Comparison of ENCODE assay signal across 8 mouse cellular contexts in the genomic region with DNA sequence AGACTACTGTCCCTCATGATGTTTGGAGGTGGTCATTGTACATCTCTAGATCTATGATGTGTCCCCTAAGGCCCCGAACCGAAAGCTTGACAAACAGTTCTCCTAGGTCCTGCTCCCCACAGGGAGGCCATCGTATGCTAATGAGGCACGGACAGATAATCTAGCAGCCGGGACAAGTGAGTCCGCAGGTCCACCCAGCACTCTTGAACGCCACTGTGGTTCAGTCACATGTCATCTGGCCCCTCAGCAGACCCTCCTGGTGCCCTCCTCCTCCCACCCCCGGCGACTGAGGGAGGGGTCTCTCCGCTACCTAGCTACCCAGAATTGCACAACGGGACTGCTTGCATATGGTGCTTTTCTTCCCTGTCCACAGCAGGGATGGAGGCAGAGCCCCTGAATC. TPM values are rescaled to one million over a fixed set of nuclear protein-coding genes. Genes with fewer than 3 reads are reported as not detected.
A peak's percentile ranks its signal among the peaks of the same experiment; 100 is the strongest.
DNase-seq lines count a peak whose midpoint lies in the region; ATAC-seq and TF ChIP-seq lines count a peak whose summit lies in the region.

No protein-coding gene starts in this region.

- no peak overlapping the region for H3K27ac ChIP-seq in cortical plate, adult 2 months (ENCODE audit: insufficient read depth, low read length)
- H3K27ac ChIP-seq in limb, embryonic 13.5 days = no peak overlapping the region
- no peak overlapping the region for H3K27ac ChIP-seq in stomach, postnatal 0 days (replicated peaks)

- peaks cover 53% of the 10 kb centered on the region for H3K27me3 ChIP-seq in limb, embryonic 13.5 days
- H3K27me3 ChIP-seq in stomach, postnatal 0 days (ENCODE audit: control insufficient read depth, insufficient read depth, low read length) = peaks cover 7% of the 10 kb centered on the region

- WGBS in limb, embryonic 13.5 days = 9% methylated on average over 11 of the region's 11 CpGs
- WGBS in stomach, postnatal 0 days = 10% methylated on average over 11 of the region's 11 CpGs

- ATAC-seq in limb, embryonic 13.5 days (ENCODE audit: low FRiP score, low read depth) = no peak
- no peak for ATAC-seq in stomach, postnatal 0 days (ENCODE audit: low FRiP score, low TSS enrichment)
- ATAC-seq in erythroblast, adult 5-6 weeks (replicated peaks; ENCODE audit: low FRiP score, poor library complexity, severe bottlenecking) = no peak

- H3K4me1 ChIP-seq in cortical plate, adult 2 months (ENCODE audit: control insufficient read depth, insufficient read depth, low read length) = peaks cover 2% of the 10 kb centered on the region; the same call in 1 of the 2 replicates
- H3K4me1 ChIP-seq in limb, embryonic 13.5 days = peaks cover 17% of the 10 kb centered on the region
- H3K4me1 ChIP-seq in stomach, postnatal 0 days (replicated peaks; ENCODE audit: control insufficient read depth, insufficient read depth) = 0 out of 2 replicates have a peak, but pooled peaks cover 2% of the 10 kb centered on the region

- no peak for TF ChIP-seq POLR2A in cortical plate, adult 2 months (IDR thresholded peaks at IDR 0.05; ENCODE audit: extremely low read depth, insufficient read depth, low read length)

- no peak overlapping the region for H3K9ac ChIP-seq in limb, embryonic 13.5 days
- no peak overlapping the region for H3K9ac ChIP-seq in stomach, postnatal 0 days (ENCODE audit: low read length)

- H3K9me3 ChIP-seq in limb, embryonic 13.5 days = no peaks in the 10 kb centered on the region
- no peaks in the 10 kb centered on the region for H3K9me3 ChIP-seq in stomach, postnatal 0 days (ENCODE audit: control insufficient read depth, low read length)

- no peaks in the 10 kb centered on the region for H3K36me3 ChIP-seq in limb, embryonic 13.5 days
- H3K36me3 ChIP-seq in stomach, postnatal 0 days (ENCODE audit: control insufficient read depth, insufficient read depth, low read length) = no peaks in the 10 kb centered on the region

- H3K4me2 ChIP-seq in limb, embryonic 13.5 days (replicated peaks) = peak overlapping the region; percentile 85; the same call in 1 of the 2 replicates
- H3K4me2 ChIP-seq in stomach, postnatal 0 days (replicated peaks; ENCODE audit: low read depth) = peak overlapping the region; percentile 78

- TF ChIP-seq EP300 in stomach, postnatal 0 days (optimal IDR thresholded peaks at IDR 0.05) = no peak

- no peak for TF ChIP-seq CTCF in cortical plate, adult 2 months (IDR thresholded peaks at IDR 0.05; ENCODE audit: extremely low read depth, insufficient read depth, low read length)
- TF ChIP-seq CTCF in stomach, postnatal 0 days (IDR thresholded peaks at IDR 0.05; ENCODE audit: low read depth) = no peak

- peak; percentile 20 to 33 for DNase-seq in layer of hippocampus, postnatal 36 days
- DNase-seq in layer of hippocampus, adult 9-11 months = no peak
- no peak for DNase-seq in stomach, postnatal 0 days (ENCODE audit: low spot score)
- no peak for DNase-seq in urinary bladder, postnatal 10 days (ENCODE audit: low spot score)
- no peak for DNase-seq in left cerebral cortex, adult 18-20 months (ENCODE audit: low spot score in 2 of 2)

- peak overlapping the region; percentile 99 for H3K4me3 ChIP-seq in cortical plate, adult 2 months (ENCODE audit: insufficient read depth, low read length)
- H3K4me3 ChIP-seq in limb, embryonic 13.5 days = peak overlapping the region; percentile 7; the same call in 1 of the 2 replicates
- H3K4me3 ChIP-seq in stomach, postnatal 0 days (ENCODE audit: low read depth, low read length) = peak overlapping the region; percentile 44; the same call in 1 of the 2 replicates

RNA-seq across cellular contexts. Expression of gene Dgkg, which starts 1.2 kb away (rescaled TPM):
- total RNA-seq in layer of hippocampus, postnatal 36 days (2021) = 100 to 1,000 TPM; 211 TPM
- polyA plus RNA-seq in cortical plate, adult 2 months (2012; rRNA removed) = 14.0 and 18.8 TPM in 2 replicates
- polyA plus RNA-seq in limb, embryonic 13.5 days (2015; fragmentation: Nextera tagmentation; extraction: Ambion mirVana) = 0.08 and 0.20 TPM in 2 replicates
- 0.36 and 0.54 TPM in 2 replicates for polyA plus RNA-seq in stomach, postnatal 0 days (2015; fragmentation: Nextera tagmentation; extraction: Ambion mirVana)
- total RNA-seq in left cerebral cortex, adult 18-20 months (2021) = 10 to 100 TPM; 47.4 to 68.3 TPM
- 10.0 and 10.2 TPM in 2 replicates for total RNA-seq in erythroblast, adult 5-6 weeks (2015; ENCODE audit: low replicate concordance)
- 3.1 and 7.7 TPM in 2 replicates for total RNA-seq in erythroblast, adult 5-6 weeks (2017; ENCODE audit: low replicate concordance)

Comparison
In these comparisons a context has a peak if more than half of its experiments do, and no peak if none do; other contexts are left out.
1. DNase-seq: peak in layer of hippocampus, postnatal 36 days (2 of 2); none in layer of hippocampus, adult 9-11 months (single experiment), stomach, postnatal 0 days (single experiment), urinary bladder, postnatal 10 days (single experiment) and left cerebral cortex, adult 18-20 months (0 of 2).
2. H3K4me3 ChIP-seq: peak in every context shown above with its lines; median percentile 99 in cortical plate, adult 2 months; 44 in stomach, postnatal 0 days; 7 in limb, embryonic 13.5 days.
3. RNA of gene Dgkg, which starts 1.2 kb away (total RNA-seq): 211 TPM in layer of hippocampus, postnatal 36 days and 47.4 to 68.3 TPM in left cerebral cortex, adult 18-20 months; 3.1 to 10.2 TPM in erythroblast, adult 5-6 weeks; every median in the first group is over 4 times any median in the second.